Mouse (Mus musculus) WW6 (cell line): ENCODE results near the gene Psg17.
"Not testable (repeated sequence)": the region's sequence is repeated elsewhere in the genome, so short reads cannot be mapped to it uniquely, and the experiment has no call there.

ENCODE experiments used
- DNase-seq: peaks from one replicate; pipeline ENCODE4 v3.0.0-alpha.2; 2013; ENCODE audit warnings: low read depth, low spot score

Psg17 gene

DNA sequence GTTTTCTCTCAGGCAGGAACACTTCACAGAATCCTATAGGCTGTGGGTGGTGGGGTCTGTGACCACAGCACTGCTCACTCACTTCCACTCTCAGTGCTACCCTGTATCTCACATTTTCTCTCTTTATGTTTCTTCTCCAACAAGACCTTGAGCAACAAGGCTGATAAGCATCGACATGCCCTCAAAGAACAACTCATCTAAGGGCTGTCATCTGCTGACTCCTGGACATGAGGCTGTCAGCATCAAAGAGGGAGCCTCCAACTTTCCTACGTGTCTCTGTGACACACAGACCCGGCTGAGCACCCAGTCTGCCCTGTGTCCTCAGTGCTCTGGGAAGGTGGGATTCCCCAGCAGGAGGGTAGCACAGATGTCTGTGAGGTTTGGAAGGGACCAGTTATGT lies at the start of gene Psg17:
Gene Psg17 (minus strand): TSS at position 101 of the 400 bp plus-strand sequence.
- no peak for DNase-seq

- DNase-seq, result not testable (repeated sequence)
These were observed 49.6 kb upstream of the Psg17 start, which contains the start of gene Pglyrp1 for GRCm38 (mm10) chr7:18871031-18871430. Gene Pglyrp1, plus strand, starts transcription at chr7:18871331.

DNA sequence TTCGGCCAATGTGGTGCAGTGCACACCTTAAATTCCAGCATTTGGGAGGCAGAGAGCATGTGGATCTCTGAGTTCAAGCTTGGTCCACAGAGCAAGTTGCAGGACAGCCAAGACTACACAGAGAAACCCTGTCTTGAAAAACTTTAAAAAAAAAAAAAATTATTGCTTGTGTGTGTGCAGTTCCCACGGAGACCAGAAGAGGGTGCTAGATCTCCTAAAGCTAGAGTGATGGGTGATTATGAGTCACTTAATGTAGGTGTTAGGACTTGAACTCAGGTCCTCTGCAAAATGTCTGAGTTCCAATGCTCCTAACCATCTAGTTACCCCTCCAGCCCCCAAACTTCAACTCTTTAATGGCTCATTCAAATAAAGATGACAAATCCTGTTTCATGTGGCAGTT lies 47.1 kb upstream of the Psg17 start:
- no peak for DNase-seq

DNA sequence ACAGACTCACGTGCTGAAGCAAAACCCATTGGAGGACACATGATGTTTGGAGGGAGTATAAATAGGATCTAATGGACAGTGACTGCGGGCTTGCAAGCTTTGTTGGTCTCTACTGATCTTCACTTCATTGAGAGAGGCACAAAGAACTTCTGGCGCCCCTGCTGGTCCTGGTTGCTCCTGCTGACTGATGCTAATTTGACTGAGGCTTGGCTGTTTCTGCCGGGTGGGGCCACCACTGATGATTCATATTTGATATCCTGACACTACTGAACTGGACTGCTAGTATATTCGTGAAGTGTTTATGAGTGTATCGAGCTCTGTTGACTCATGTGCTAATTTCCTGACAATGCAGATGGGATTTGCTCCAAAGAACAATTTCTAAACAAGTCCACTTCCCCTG lies 41.4 kb upstream of the Psg17 start:
- no peak for DNase-seq

DNA sequence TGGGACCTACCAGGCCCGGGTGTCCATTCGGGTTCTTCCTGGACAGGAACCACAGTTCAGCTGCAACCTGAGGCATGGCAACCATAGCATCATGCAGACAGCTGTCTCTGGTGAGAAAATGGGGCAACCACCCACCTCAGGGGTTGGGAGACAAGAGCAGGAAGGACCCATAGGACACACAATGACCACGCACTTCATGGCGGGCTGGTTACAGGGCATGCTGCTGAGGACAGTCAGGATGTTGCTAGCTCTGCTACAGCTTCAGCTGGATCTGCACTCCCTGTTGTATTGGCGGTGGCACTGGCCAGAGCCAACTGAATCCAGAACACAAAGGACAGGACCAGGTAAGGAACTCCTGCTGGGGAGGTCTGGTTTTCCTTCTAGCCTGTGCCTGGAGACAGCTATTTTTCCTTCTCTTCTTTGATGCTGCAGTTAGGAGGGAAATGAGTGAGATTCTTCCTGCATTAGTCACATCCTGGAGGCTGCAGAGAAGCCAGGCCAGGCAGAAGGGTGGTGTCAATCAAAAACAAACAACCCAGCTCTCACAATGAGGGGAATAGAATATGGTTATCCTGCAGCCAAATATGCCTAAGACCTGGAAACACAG lies 37.0 kb upstream of the Psg17 start:
- no peak for DNase-seq

GRCm38 (mm10) chr7:18848395-18848794 lies 27.0 kb upstream of the Psg17 start:
- DNase-seq, result no peak

DNA sequence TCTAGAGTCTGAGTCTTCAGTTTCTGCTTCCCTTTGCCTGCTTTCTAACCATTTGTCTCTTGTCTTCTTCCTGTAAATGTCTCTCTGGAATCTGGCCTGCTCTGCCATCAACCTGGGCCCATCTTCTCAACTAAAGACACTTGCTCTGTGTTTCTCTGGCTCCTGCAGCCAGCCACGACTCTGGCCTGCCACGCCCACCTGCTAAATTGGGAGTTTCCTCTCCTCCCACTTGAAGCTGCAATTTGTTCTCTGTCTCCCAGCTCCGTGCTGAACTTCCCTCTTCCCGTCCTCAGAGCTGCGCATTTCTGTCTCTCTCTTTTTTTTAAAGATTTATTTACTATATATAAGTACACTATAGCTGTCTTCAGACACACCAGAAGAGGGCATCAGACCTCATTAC lies 23.4 kb upstream of the Psg17 start:
- no peak for DNase-seq

DNA sequence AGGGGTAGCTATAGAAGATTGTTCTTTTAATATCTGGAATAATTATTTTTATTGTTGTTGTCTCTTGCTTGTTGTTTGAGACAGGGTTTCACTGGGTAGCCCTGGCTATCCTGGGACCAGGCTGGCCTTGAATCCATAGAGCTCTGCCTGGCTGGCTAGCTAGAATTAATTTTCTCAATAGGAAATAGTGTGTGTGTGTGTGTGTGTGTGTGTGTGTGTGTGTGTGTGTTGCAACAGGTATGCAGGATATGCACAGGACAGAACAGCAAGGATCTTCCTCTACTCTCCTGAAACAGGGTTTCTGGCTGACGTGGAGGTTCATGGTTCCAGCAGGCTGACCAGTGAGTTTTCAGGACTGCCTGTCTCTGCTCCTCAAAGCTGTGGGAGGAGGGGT lies 19.8 kb upstream of the Psg17 start:
- no peak for DNase-seq

GRCm38 (mm10) chr7:18840386-18841173 lies 19.2 kb upstream of the Psg17 start:
- DNase-seq, result peak; percentile 33

DNA sequence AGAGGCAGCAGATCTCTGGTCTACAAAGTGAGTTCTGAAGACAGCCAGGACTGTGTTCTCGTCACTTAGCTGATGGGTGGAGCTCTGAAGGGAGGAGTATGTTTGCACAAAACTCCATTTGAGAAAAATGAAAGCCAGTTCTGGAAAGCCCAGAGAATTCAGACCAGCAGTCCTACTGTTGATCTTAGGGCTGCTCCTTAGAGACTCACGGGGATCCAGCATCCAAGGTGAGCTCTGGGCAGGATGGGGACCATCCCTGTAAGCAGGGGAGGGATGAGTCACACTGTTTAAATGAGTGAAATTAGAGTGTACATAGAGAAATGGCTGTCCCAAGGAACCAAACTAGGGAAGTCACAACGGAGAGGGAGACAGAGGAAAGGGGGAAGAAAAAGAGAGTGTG lies 18.5 kb upstream of the Psg17 start, which contains the start of gene Mill2:
Gene Mill2 (plus strand): TSS at position 102 of the 400 bp plus-strand sequence.
- no peak for DNase-seq

GRCm38 (mm10) chr7:18832298-18832697 lies 10.9 kb upstream of the Psg17 start:
- DNase-seq, result no peak

- no peak for DNase-seq
These were observed 8.1 kb upstream of the Psg17 start for GRCm38 (mm10) chr7:18829545-18829944.

GRCm38 (mm10) chr7:18828592-18828991 lies 7.2 kb upstream of the Psg17 start:
- DNase-seq, result peak; percentile 40

GRCm38 (mm10) chr7:18827792-18828546 lies 6.6 kb upstream of the Psg17 start:
- peak; percentile 45 for DNase-seq

DNA sequence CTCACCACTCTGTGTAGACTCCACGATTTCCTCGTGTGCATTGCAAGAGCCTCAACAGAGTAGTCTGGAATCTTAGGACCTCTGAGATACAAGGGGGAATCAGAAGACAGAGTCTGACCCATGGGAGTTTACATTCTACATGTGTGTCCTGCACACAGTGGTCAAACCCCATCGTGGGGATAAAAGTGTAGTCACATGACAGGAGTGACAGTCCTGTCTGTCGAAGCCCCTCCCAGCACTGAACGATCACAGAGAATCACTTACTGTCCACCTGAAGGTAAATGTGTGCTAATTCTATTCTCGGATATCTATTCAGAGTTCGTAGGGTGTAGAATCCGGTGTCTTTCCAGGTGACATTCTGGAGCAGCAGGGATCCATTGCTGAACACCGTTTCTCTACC lies 3.1 kb downstream of the Psg17 start:
- no peak for DNase-seq

DNA sequence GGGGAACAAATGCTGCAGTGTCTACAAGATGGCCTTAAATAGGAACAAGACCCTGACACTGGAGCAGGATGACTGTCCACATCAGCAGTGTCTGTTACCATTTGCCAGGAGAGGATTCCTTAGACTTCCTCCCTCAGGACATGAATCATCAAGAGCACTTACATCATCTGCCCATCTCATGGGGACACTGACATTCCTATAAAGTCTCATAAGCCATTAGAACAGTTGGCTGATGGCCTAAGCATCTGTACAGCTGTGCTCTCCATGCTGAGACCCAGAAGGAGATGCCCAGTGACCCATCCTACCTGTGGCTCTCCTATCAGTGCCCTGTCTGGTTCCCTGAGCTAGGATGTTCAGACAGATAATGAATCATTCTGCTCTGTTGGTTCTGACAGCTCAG lies 17.9 kb downstream of the Psg17 start:
- no peak for DNase-seq

DNA sequence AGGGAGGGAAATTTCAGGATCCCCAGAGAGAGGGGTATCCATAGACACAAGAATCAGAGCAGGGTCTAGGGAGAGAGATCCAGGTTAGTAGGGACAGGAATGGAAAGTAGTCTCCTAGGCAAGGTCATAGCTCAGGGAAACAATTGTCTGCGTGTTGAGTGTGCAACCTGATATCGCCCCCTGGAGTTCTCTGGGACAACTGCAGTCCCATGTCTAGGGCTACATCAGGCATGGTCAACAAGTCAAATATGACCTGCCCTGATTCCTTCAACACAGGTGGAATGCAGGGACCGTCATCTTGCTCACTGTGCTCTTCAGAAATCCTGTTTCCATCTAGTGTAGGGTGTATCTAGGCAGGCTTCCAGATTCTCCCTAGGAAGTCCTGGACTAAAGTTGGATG lies 22.3 kb downstream of the Psg17 start:
- DNase-seq, result peak; percentile 13

DNA sequence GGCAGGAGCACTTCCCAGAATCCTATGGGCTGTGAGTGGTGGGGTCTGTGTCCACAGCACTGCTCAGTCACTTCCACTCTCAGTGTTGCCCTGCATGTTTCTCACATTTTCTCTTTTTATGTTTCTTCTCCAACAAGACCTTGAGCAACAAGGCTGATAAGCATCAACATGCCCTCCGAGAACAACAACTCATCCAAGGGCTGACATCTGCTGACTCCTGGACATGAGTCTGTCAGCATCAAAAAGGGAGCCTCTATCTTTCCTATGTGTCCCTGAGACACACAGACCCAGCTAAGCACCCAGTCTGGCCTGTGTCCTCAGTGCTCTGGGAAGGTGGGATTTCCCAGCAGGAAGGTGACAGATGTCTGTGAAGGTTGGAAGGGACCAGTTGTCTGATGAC lies 23.0 kb downstream of the Psg17 start, which contains the start of gene Psg19:
Gene Psg19 (minus strand): TSS at position 101 of the 400 bp plus-strand sequence.
- DNase-seq, result no peak

- DNase-seq, result not testable (repeated sequence)
These were observed 30.7 kb downstream of the Psg17 start for GRCm38 (mm10) chr7:18790671-18791070.

DNA sequence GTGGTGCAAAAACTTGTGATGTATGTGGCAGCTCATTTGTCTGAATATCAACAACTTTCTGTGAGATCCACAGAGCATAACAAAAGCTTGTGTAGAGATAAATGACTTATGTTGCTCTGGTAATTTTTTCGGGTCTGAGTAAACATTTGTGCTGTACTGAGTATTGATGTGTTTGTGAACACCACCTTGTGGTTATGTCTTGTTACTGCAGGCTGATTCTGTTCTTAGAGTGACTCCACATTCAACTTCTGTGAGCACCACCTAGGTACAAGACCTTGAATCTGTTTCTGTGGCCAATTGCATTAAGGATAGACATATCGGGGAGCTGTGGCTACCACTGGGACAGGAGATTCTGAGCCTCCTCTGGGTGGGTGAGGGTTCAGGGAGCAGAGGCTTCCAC lies 40.1 kb downstream of the Psg17 start:
- peak; percentile 18 for DNase-seq

GRCm38 (mm10) chr7:18779337-18779781 lies 42.0 kb downstream of the Psg17 start:
- no peak for DNase-seq
